ENCODE assay signal across 14 mouse cellular contexts in the genomic region with DNA sequence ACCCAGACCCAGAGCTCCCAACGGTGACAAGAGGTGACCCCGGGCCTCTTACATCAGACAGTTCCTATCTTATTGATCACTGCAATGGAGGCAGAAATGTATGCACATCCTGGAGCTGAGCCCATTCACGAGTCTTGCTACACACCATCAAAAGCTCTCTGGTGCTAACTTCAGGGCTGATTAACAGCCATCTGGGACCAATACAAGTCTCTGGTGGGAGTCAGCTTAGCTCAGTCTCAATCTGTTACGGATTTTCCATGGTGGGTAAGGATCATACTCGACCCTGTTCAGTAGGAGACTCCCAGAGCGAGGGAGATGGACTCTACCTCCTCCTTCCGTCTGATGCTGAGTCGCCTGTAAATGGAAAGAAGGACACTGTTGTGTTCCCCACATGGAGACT. TPM values are rescaled to one million over a fixed set of nuclear protein-coding genes. Genes with fewer than 3 reads are reported as not detected.
DNase-seq lines count a peak whose midpoint lies in the region; ATAC-seq lines count a peak whose summit lies in the region.
"Had no signal": no experiment of that assay in that cellular context is flagged by ENCODE, and none has a peak within 500 bp of the region (broad histone marks: within the 10 kb centered on the region; RNA-seq: fewer than 3 reads in every experiment).

No protein-coding gene starts in this region.

- no peak for ATAC-seq in kidney, embryonic 15.5 days (replicated peaks; ENCODE audit: low FRiP score)
- no peak for ATAC-seq in neural tube, embryonic 11.5 days (ENCODE audit: insufficient read depth, low FRiP score, low TSS enrichment)
- ATAC-seq in erythroid progenitor cell, adult 5-6 weeks (replicated peaks; ENCODE audit: low FRiP score, poor library complexity, severe bottlenecking), result no peak

- WGBS in kidney, embryonic 15.5 days, result 59% methylated on average over 8 of the region's 8 CpGs
- 64% methylated on average over 8 of the region's 8 CpGs for WGBS in neural tube, embryonic 11.5 days

- peak; percentile 9 for DNase-seq in embryo, embryonic 9.5 days (ENCODE audit: extremely low spot score)
- no peak for DNase-seq in embryo, embryonic 10 days (ENCODE audit: low spot score)
- DNase-seq in kidney, adult 8-10 months, result no peak
- no peak for DNase-seq in neural tube, embryonic 11.5 days (ENCODE audit: low spot score)
- DNase-seq in neural tube, embryonic 10.5 days (ENCODE audit: extremely low spot score, low spot score), result no peak
- no peak for DNase-seq in ovary, postnatal 36 days (ENCODE audit: low spot score)
- DNase-seq: cerebellum, adult 11 months; heart, adult 11 months; heart, postnatal 36 days; right cerebral cortex, postnatal 4 days had no signal

- H3K4me2 ChIP-seq in kidney, embryonic 15.5 days, result no peak overlapping the region
- no peak overlapping the region for H3K4me2 ChIP-seq in neural tube, embryonic 11.5 days (ENCODE audit: low read depth)

- H3K9me3 ChIP-seq in kidney, embryonic 15.5 days (replicated peaks), result no peaks in the 10 kb centered on the region
- H3K9me3 ChIP-seq in neural tube, embryonic 11.5 days (ENCODE audit: control insufficient read depth, low read length), result no peaks in the 10 kb centered on the region

- peak overlapping the region; percentile 82 for H3K27ac ChIP-seq in kidney, embryonic 15.5 days
- H3K27ac ChIP-seq in neural tube, embryonic 11.5 days (ENCODE audit: low read depth, low read length), result 0 out of 2 replicates have a peak overlapping the region, but pooled peaks have one; percentile 17
- H3K27ac ChIP-seq: left cerebral cortex, adult 2 months; macrophage had no signal

- no peaks in the 10 kb centered on the region for H3K27me3 ChIP-seq in kidney, embryonic 15.5 days
- no peaks in the 10 kb centered on the region for H3K27me3 ChIP-seq in neural tube, embryonic 11.5 days (ENCODE audit: control insufficient read depth, insufficient read depth, low read length)

- no peak overlapping the region for H3K4me3 ChIP-seq in kidney, embryonic 15.5 days (replicated peaks)
- H3K4me3 ChIP-seq in neural tube, embryonic 11.5 days (ENCODE audit: low read depth, low read length), result no peak overlapping the region
- H3K4me3 ChIP-seq: left cerebral cortex, adult 2 months had no signal

- peaks cover 34% of the 10 kb centered on the region for H3K4me1 ChIP-seq in kidney, embryonic 15.5 days
- 0 out of 2 replicates have a peak, but pooled peaks cover 2% of the 10 kb centered on the region for H3K4me1 ChIP-seq in neural tube, embryonic 11.5 days (ENCODE audit: control insufficient read depth, insufficient read depth, low read length)

- H3K36me3 ChIP-seq in kidney, embryonic 15.5 days, result no peaks in the 10 kb centered on the region
- no peaks in the 10 kb centered on the region for H3K36me3 ChIP-seq in neural tube, embryonic 11.5 days (ENCODE audit: control insufficient read depth, insufficient read depth, low read length)

- H3K9ac ChIP-seq in kidney, embryonic 15.5 days, result peak overlapping the region; percentile 8; the same call in 1 of the 2 replicates
- H3K9ac ChIP-seq in neural tube, embryonic 11.5 days (ENCODE audit: low read length), result no peak overlapping the region

RNA-seq across cellular contexts. Expression of gene Lpin2, which starts 22.6 kb away (rescaled TPM):
- 70.7 and 75.3 TPM in 2 replicates for polyA plus RNA-seq in kidney, embryonic 15.5 days (2015; fragmentation: Nextera tagmentation; extraction: Ambion mirVana)
- 37.4 and 38.3 TPM in 2 replicates for polyA plus RNA-seq in neural tube, embryonic 11.5 days (2014; fragmentation: Nextera tagmentation; extraction: Ambion mirVana)
- total RNA-seq in erythroid progenitor cell, adult 5-6 weeks (2015; ENCODE audit: low replicate concordance), result 68.8 and 90.1 TPM in 2 replicates
- total RNA-seq in erythroid progenitor cell, adult 5-6 weeks (2017; ENCODE audit: low replicate concordance), result 101 and 122 TPM in 2 replicates
